Mouse (Mus musculus) kidney, adult 2 months (tissue): ENCODE results near the gene Gm6034.

Source experiments
- CTCF ChIP-seq: fragments of 200-500 bp; conservative IDR thresholded peaks from 2 replicates; pipeline ENCODE4 v1.5.1; 2011; ENCODE audit warnings: low read depth, mild to moderate bottlenecking, control low read depth, low read length, moderate library complexity, mixed read lengths; ENCODE audit not compliant: insufficient read depth, insufficient read length
- POLR2A ChIP-seq: fragments of 200-500 bp; IDR thresholded peaks from one replicate; pipeline ENCODE4 v1.6.1; 2011; ENCODE audit warnings: low read depth, low read length, control low read depth

DNA sequence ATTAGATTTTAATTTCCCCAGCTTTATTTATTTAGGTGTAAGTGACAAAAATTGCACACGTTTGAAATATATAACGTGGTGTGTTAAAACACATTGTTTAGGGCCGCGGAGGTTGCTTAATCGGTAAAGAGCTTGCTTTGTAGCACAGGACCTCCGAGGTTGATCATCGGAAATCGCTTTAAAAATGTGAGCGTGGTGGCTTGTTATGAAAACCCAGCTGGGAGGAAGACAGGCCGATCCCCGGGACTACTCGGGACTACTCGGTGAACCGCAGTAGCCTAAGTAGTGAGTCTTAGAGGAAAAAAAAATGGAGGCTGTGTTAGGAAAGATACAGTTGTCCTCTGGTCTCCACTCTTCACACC lies 47.9 kb upstream of the Gm6034 start:
- TF ChIP-seq POLR2A = no peak
- no peak for TF ChIP-seq CTCF
